Mouse (Mus musculus) G1E-ER4 (cell line): ENCODE data around the gene C8b. TPM values are rescaled to one million over a fixed set of nuclear protein-coding genes. Genes with fewer than 3 reads are reported as not detected.

ENCODE experiments used
- GATA1 ChIP-seq: IDR thresholded peaks from one replicate; pipeline ENCODE4 v1.8.0; 2012; ENCODE audit warnings: low read length, inconsistent platforms
- polyA plus RNA-seq: library from polyadenylated mRNA; stranded (reverse); fragments of >175 nt; gene quantifications from 2 replicates; pipeline ENCODE4 v1.2.3, GENCODE M21; 2012

The C8b gene
- polyA plus RNA-seq = not detected in 2 replicates

GRCm38 (mm10) chr4:104766065-104766464 is at the start of gene C8b:
C8b (plus strand) TSS chr4:104766317.
- no peak for TF ChIP-seq GATA1

GRCm38 (mm10) chr4:104716506-104716905 is 49.6 kb upstream of the C8b start:
- TF ChIP-seq GATA1 = no peak

GRCm38 (mm10) chr4:104718973-104719795 is 46.9 kb upstream of the C8b start:
- TF ChIP-seq GATA1 = no peak

- no peak for TF ChIP-seq GATA1
Measured at GRCm38 (mm10) chr4:104723527-104724045, 42.5 kb upstream of the C8b start.

GRCm38 (mm10) chr4:104724258-104724657 is 41.9 kb upstream of the C8b start:
- TF ChIP-seq GATA1 = no peak

- TF ChIP-seq GATA1 = no peak
Measured at GRCm38 (mm10) chr4:104725673-104726072, 40.4 kb upstream of the C8b start.

GRCm38 (mm10) chr4:104729185-104729584 is 36.9 kb upstream of the C8b start:
- TF ChIP-seq GATA1 = no peak

- no peak for TF ChIP-seq GATA1
Measured at GRCm38 (mm10) chr4:104746500-104746899, 19.6 kb upstream of the C8b start.

- no peak for TF ChIP-seq GATA1
Measured at GRCm38 (mm10) chr4:104754090-104754489, 12.0 kb upstream of the C8b start.

- no peak for TF ChIP-seq GATA1
Measured at GRCm38 (mm10) chr4:104760878-104761624, 5.1 kb upstream of the C8b start.

- TF ChIP-seq GATA1 = no peak
Measured at GRCm38 (mm10) chr4:104768190-104768589, 2.1 kb downstream of the C8b start.

- no peak for TF ChIP-seq GATA1
Measured at GRCm38 (mm10) chr4:104769602-104770001, 3.5 kb downstream of the C8b start.

GRCm38 (mm10) chr4:104770331-104770730 is 4.2 kb downstream of the C8b start:
- TF ChIP-seq GATA1 = no peak

- no peak for TF ChIP-seq GATA1
Measured at GRCm38 (mm10) chr4:104775601-104776000, 9.5 kb downstream of the C8b start.

GRCm38 (mm10) chr4:104779460-104779859 is 13.3 kb downstream of the C8b start:
- TF ChIP-seq GATA1 = no peak

- TF ChIP-seq GATA1 = no peak
Measured at GRCm38 (mm10) chr4:104781441-104781840, 15.3 kb downstream of the C8b start.

GRCm38 (mm10) chr4:104782346-104782745 is 16.2 kb downstream of the C8b start:
- TF ChIP-seq GATA1 = no peak

- no peak for TF ChIP-seq GATA1
Measured at GRCm38 (mm10) chr4:104792111-104792510, 26.0 kb downstream of the C8b start.
